Mouse (Mus musculus): Measurements from ENCODE around the gene Homer3.

Gene Homer3

GRCm38 (mm10) chr8:70282603-70283135 lies at the start of gene Homer3:
Homer3 (plus strand) TSS chr8:70282827.
- peak; percentile 96 for DNase-seq (ENCODE audit: extremely low spot score, low spot score)

DNA sequence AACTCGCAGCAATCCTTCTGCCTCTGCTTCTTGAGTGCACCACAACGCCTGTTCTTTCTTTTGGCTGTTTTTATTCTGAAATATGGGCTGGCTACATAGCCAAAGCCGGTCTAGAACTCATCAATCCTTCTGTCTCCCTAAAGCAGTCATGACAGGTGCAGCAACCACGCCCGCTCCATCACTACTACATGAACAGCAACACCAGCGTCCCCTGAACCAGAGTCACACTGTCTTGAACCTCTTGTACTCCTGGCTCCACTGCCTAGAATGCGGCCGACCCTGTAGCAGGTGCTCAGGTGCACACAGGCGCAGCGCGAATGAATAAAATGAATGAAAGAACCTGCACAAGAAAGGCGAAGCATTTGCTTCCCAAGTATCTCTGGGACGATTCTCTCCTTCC lies 49.0 kb upstream of the Homer3 start:
- no peak for DNase-seq (ENCODE audit: extremely low spot score, low spot score)

DNA sequence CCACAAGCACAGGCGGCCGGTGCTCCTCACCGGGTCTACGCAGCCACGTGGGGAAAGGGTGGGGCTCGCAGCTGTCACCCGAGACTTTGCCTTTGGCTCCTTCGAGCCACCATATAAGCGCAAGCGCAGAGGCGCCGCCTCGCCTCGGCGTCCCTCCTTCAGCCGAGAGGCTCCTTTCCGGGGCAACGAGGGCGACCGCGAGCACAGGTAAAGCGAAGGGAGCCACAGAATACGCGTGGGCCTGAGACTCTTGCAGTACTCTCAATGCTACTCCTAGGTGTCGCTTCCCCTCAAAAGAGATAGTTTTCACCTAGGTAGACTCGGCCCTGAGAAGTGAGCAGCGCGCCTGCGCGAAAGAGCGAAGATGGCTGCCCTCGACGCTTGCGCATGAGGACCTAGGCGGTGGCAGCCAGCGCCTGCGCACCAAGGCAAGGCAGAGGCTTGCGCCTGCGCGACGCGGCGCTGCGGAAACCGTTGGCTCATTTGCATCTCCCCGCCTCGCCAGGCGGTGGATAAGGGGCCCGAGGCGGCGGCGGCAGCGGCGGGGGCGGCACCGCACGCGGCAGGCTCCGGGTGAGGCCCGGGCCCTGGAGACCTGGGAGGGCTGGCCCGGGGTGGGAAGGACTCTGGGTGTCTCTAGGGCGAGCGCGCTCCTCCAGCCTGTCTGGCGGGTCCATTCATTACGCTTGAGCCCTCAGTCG lies 48.4 kb upstream of the Homer3 start, which contains the start of the genes Sugp2 and Armc6:
Gene Sugp2, plus strand, starts transcription at position 147 of the 701 bp plus-strand sequence.
Gene Armc6, minus strand, starts transcription at position 387 of the 701 bp plus-strand sequence.
- peak; percentile 95 for DNase-seq (ENCODE audit: extremely low spot score, low spot score)

DNA sequence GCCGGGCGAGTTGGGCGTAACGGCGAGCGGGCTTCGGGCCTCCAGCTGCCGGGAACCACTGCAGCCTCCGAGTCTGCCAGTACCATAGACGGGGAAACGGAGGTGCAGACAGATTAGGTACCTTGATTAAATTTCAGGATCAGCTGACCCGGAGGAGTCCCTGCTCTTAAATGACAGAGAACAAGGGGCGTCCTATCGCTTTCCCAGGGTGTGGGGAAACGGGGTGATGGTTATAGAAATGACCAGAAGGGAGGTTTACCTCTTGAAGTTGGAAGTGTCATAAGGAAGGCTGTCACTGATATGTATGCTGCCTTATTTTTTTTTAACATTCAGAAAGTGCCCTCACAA lies 47.9 kb upstream of the Homer3 start:
- no peak for DNase-seq (ENCODE audit: extremely low spot score, low spot score)

GRCm38 (mm10) chr8:70237842-70238241 lies 44.8 kb upstream of the Homer3 start:
- DNase-seq (ENCODE audit: extremely low spot score, low spot score): no peak

DNA sequence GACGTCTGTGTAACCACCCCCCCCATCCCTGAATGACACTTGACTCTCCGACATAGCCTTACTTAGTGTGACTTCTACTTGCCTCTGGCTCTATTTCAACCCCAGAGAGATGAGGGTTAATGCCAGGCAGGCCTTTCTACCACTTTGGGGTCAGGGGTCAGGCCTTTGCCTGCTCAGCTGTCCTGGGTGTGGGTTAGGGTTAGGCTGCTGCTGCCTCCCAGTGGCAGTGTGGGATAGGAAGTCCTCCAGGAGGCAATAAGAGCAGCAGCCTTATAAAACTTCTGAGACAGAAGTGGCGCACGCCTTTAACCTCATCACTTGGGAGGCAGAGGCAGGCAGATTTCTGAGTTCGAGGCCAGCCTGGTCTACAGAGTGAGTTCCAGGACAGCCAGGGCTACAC lies 42.0 kb upstream of the Homer3 start:
- no peak for DNase-seq (ENCODE audit: extremely low spot score, low spot score)

DNA sequence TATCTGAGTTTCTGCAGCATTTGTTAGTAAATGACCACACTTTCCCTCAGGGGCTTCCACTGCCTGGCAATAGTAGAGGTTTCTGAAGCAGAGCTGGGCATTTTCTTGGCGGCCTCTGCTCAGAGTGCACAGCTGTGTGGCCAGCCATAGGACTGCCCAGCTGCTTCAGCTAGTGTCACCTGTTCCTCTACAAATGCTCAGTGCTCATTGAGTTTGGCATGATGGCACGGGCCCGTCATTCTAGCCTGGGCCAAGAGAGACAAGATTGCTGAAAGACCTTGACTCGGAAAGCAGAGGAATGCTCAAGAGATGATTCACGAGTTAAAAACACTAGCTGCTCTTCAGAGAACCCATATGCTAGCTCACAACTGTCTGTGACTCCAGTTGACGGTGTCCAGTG lies 36.0 kb upstream of the Homer3 start:
- no peak for DNase-seq (ENCODE audit: extremely low spot score, low spot score)

DNA sequence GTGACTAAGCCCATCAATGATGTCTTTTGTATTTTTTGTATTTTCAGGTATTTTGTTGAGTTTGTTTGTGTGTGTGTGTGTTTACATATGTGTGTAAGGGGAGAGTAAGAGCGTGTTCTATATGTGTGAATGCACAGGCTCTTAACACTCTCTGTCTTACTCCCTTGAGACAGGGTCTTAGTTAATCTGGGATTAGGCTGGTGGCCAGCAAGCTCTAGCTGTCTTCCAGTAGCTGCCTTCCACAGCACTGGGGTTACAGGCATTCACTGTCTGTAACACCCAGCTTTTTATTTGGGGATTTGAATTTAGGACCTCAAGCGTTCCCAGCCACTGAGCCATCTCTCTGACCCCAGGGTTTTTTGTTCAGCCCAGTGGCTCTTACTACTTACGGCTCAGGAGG lies 34.8 kb upstream of the Homer3 start:
- no peak for DNase-seq (ENCODE audit: extremely low spot score, low spot score)

DNA sequence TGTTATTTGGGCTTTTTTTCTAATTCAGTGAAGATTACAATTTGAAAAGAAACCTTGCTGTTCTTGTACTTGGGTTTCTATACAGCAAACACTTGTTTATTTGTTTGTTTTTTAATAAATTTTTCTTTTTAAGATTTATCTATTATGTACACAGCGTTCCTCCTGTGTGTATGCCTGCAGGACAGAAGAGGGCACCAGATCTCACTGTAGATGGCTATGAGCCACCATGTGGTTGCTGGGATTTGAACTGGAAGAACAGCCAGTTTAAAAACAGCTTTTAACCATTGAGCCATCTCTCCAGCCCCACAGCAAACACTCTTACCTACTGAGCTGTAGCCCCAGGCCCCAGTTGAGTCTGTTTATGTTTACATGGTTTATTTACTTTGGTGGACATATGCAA lies 28.0 kb upstream of the Homer3 start:
- DNase-seq (ENCODE audit: extremely low spot score, low spot score): no peak

DNA sequence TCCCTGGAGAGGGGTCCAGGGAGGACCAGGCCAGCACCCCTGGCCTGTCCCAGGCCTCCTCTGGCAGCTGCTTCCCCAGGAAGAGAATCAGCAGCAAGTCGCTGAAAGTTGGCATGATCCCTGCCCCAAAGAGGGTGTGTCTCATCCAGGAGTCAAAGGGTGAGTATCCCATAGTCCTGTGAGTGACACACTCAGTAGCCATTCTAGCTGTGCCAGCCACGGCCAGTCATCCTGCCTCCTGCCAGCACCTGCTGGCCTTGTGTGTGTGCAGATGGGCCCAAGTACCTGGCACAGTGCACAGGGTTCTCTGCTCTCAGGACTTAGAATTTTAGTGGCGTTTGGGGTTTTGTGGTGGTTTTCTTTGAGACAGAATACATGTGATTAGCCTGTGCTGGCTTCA lies 25.2 kb upstream of the Homer3 start:
- DNase-seq (ENCODE audit: extremely low spot score, low spot score): no peak

- DNase-seq (ENCODE audit: extremely low spot score, low spot score): no peak
Observed at GRCm38 (mm10) chr8:70258600-70258999, 24.0 kb upstream of the Homer3 start.

DNA sequence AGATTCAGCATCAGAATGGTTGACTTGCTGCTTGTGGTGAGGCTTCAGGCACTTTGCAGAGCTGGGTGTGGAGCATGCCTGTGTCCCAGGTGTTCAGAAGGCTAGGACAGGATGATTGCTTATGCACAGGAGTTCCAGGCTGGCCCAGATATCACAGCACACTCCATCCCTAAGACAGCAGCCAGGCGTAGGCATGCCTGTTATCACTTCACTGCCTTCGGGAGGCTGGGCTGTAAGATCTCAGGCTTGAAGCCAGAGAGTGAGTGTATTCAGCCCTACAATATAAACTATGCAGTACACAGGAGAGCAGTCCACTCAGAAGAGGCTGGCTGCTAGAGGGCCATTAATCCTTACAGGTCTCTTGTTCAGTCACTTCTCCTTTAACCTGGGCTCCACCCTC lies 23.6 kb upstream of the Homer3 start:
- no peak for DNase-seq (ENCODE audit: extremely low spot score, low spot score)

GRCm38 (mm10) chr8:70267674-70268073 lies 15.0 kb upstream of the Homer3 start:
- DNase-seq (ENCODE audit: extremely low spot score, low spot score): no peak

DNA sequence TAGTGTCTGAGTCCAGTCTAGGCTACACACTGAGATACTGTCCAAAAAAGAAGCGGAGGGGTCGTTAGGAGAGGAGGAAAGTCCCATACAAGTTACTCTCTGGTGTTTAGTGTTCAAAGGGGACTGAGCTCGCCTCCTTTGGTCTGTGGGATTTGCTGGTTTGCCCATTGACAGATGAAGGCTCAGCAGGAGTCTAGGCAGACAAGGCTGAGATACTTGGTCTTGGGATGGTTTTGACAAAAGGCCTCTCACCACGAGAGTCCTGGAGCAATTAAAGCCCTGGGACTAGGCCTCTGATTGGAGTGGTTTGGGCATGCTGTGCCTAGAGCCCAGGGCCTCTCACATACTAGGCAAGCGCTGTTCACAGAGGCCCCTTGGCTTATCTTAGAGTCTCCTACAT lies 14.3 kb upstream of the Homer3 start:
- DNase-seq (ENCODE audit: extremely low spot score, low spot score): no peak

DNA sequence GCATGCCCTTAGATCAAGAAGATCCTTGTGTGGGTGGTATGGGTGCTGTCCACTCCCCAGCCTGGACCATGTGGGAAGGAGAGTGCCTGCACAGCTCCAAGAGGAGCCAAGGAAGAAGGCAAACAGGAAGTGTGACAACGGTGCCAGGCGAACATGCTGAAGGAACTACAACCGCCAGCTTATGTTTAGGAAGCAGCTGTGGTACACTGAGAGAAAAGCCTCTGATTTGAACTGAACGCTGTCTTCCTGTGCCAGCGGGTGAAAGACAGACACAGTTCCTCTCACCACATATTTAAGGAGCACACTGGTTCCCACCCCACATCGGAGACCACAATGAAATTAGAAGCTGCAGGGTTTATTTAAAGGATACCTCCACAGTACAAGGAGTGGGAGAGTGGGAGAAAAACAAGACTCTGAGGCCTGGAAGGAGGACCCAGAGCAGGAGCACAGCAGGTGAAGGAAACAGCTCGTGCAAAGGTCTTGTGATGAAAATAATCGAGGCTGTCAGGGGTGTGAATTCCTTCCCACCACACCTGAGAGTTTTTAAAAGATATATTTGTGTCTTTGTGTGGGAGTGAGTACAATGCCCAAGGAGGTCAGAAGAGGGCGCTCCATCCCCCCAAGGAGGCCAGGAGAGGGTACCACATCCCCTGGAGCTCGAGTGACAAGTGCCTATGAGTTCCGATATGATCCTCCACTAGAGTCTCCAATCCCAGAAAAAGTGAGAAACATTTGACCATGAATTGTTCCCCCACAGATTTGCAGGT lies 13.6 kb upstream of the Homer3 start:
- DNase-seq (ENCODE audit: extremely low spot score, low spot score): no peak

- DNase-seq (ENCODE audit: extremely low spot score, low spot score): no peak
Observed at GRCm38 (mm10) chr8:70272949-70273348, 9.7 kb upstream of the Homer3 start.

GRCm38 (mm10) chr8:70274350-70274749 lies 8.3 kb upstream of the Homer3 start:
- DNase-seq (ENCODE audit: extremely low spot score, low spot score): no peak

- DNase-seq (ENCODE audit: extremely low spot score, low spot score): no peak
Observed at GRCm38 (mm10) chr8:70276476-70276875, 6.2 kb upstream of the Homer3 start.

GRCm38 (mm10) chr8:70278175-70278574 lies 4.5 kb upstream of the Homer3 start:
- DNase-seq (ENCODE audit: extremely low spot score, low spot score): no peak

DNA sequence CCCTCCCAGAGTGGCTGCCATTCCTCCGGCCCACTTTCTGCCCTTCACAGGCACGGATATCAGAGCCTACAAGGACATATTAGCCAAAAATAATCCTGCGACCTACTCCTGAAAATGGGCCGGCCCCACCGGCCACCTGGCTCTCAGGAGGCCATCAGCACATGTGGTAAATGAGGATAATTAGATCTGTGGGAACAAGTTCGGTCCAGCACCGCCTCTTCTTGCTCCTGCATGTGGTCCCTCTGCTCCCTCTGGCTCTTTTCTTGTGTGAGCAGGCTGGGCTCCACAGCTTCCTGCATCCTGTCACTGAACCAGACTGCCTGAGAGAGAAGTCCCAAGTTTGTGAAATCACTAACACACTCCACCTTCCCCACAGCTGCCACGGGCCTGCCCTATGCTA lies 3.4 kb upstream of the Homer3 start:
- no peak for DNase-seq (ENCODE audit: extremely low spot score, low spot score)

- DNase-seq (ENCODE audit: extremely low spot score, low spot score): no peak
Observed at GRCm38 (mm10) chr8:70281001-70281400, 1.6 kb upstream of the Homer3 start.

All from neural tube, embryonic 10.5 days (tissue).